Mouse (Mus musculus) limb, embryonic 12.5 days (tissue): Measurements from ENCODE around the gene Atg4b. TPM values are rescaled to one million over a fixed set of nuclear protein-coding genes. Genes with fewer than 3 reads are reported as not detected.
"Not testable (repeated sequence)": the region's sequence is repeated elsewhere in the genome, so short reads cannot be mapped to it uniquely, and the experiment has no call there.

Experiments used
- ATAC-seq: fragments of 200-750 bp; cut with Nextera tagmentation; 2 replicates; pipeline ENCODE4 v1.8.0; 2017; ENCODE audit warnings: low read depth, moderate TSS enrichment; ENCODE audit not compliant: insufficient number of reproducible peaks, insufficient read depth, low FRiP score, low TSS enrichment
- H3K27ac ChIP-seq: fragments of 300-500 bp; sonication (generic); 2 replicates; pipeline ENCODE4 v1.5.1; 2016; ENCODE audit warnings: mild to moderate bottlenecking, moderate library complexity
- H3K27me3 ChIP-seq: fragments of 300-500 bp; sonication (generic); 2 replicates; pipeline ENCODE4 v1.6.1; 2016; ENCODE audit warnings: mild to moderate bottlenecking, moderate library complexity
- H3K36me3 ChIP-seq: fragments of 300-500 bp; sonication (generic); 2 replicates; pipeline ENCODE4 v1.6.1; 2016; ENCODE audit warnings: mild to moderate bottlenecking, moderate library complexity
- H3K4me1 ChIP-seq: fragments of 300-500 bp; sonication (generic); replicated peaks from 2 replicates; pipeline ENCODE4 v1.6.1; 2016
- H3K4me2 ChIP-seq: fragments of 300-500 bp; sonication (generic); 2 replicates; pipeline ENCODE4 v1.6.1; 2016; ENCODE audit warnings: mild to moderate bottlenecking, moderate library complexity
- H3K4me3 ChIP-seq: fragments of 300-500 bp; sonication (generic); replicated peaks from 2 replicates; pipeline ENCODE4 v1.5.1; 2016; ENCODE audit warnings: mild to moderate bottlenecking
- H3K9ac ChIP-seq: fragments of 300-500 bp; sonication (generic); replicated peaks from 2 replicates; pipeline ENCODE4 v1.6.1; 2016; ENCODE audit warnings: mild to moderate bottlenecking, moderate library complexity
- H3K9me3 ChIP-seq: fragments of 300-500 bp; sonication (generic); 2 replicates; pipeline ENCODE4 v1.6.1; 2016; ENCODE audit warnings: mild to moderate bottlenecking, moderate library complexity
- WGBS: fragments of 180-500 bp; shearing (Covaris S2); methylation state at CpG from one replicate; pipeline ENCODE4 v1.1.7; 2016; 5-methylcytosine and 5-hydroxymethylcytosine counted together
- polyA plus RNA-seq: library from polyadenylated mRNA; unstranded; fragments of >200 nt; fragmentation: Nextera tagmentation; extraction: Ambion mirVana; gene quantifications from 2 replicates; pipeline ENCODE4 v1.2.1, GENCODE M21; 2016

The Atg4b gene
- polyA plus RNA-seq, 1 experiment from 2014 or later: 103 TPM

- Histone ChIP-seq H3K9ac (no peak overlapping the region), H3K27me3 (no peaks in the 10 kb centered on the region), H3K4me1 (no peaks in the 10 kb centered on the region), H3K36me3 (peaks cover 34% of the 10 kb centered on the region), H3K9me3 (no peaks in the 10 kb centered on the region), H3K4me2 (no peak overlapping the region), H3K4me3 (no peak overlapping the region), H3K27ac (no peak overlapping the region)
- ATAC-seq: no peak
- 90% methylated on average over 2 of the region's 2 CpGs for WGBS
Measured at GRCm38 (mm10) chr1:93836532-93836913, 85.2 kb downstream of the Atg4b start.

- 91% methylated on average over 8 of the region's 8 CpGs for WGBS
- no peaks in the 10 kb centered on the region for H3K9me3 ChIP-seq
- H3K9ac ChIP-seq: no peak overlapping the region
- no peak overlapping the region for H3K4me2 ChIP-seq
- peaks cover 34% of the 10 kb centered on the region for H3K36me3 ChIP-seq
- ATAC-seq: no peak
- H3K27me3 ChIP-seq: no peaks in the 10 kb centered on the region
- no peak overlapping the region for H3K4me3 ChIP-seq
- H3K4me1 ChIP-seq: no peaks in the 10 kb centered on the region
- no peak overlapping the region for H3K27ac ChIP-seq
Measured at GRCm38 (mm10) chr1:93837335-93837734, 86.0 kb downstream of the Atg4b start.

GRCm38 (mm10) chr1:93838569-93838968, 87.3 kb downstream of the Atg4b start:
- not testable (repeated sequence) for H3K27me3 ChIP-seq, H3K4me3 ChIP-seq, ATAC-seq, H3K4me2 ChIP-seq, H3K27ac ChIP-seq, H3K9ac ChIP-seq, H3K4me1 ChIP-seq, H3K9me3 ChIP-seq
- 91% methylated on average over 8 of the region's 8 CpGs for WGBS
- H3K36me3 ChIP-seq: peaks cover 34% of the 10 kb centered on the region

Other genes starting within 250 kb of the Atg4b start
- 5.9 and 8.3 TPM in 2 replicates for gene Farp2, start 239.4 kb upstream of the Atg4b start, polyA plus RNA-seq
- 194 and 202 TPM in 2 replicates for gene Stk25, start 92.8 kb upstream of the Atg4b start, polyA plus RNA-seq
- gene Bok, start 65.8 kb upstream of the Atg4b start, polyA plus RNA-seq: 32.2 and 38.7 TPM in 2 replicates
- 52.8 and 53.1 TPM in 2 replicates for gene Thap4, start 3.4 kb downstream of the Atg4b start, polyA plus RNA-seq
- gene Dtymk, start 50.4 kb downstream of the Atg4b start, polyA plus RNA-seq: 278 and 281 TPM in 2 replicates
- 16.8 and 17.9 TPM in 2 replicates for gene Ing5, start 52.5 kb downstream of the Atg4b start, polyA plus RNA-seq
- gene D2hgdh, start 73.4 kb downstream of the Atg4b start, polyA plus RNA-seq: 16.2 and 17.9 TPM in 2 replicates
- 0.31 and 0.64 TPM in 2 replicates for gene Gal3st2, start 109.8 kb downstream of the Atg4b start, polyA plus RNA-seq
- gene Gal3st2b, start 166.8 kb downstream of the Atg4b start, polyA plus RNA-seq: not detected in 2 replicates
- not detected in 2 replicates for gene Gal3st2c, start 239.0 kb downstream of the Atg4b start, polyA plus RNA-seq